In genomic region chr11:110483165-110483564, GRCm38 (mm10) we compare ENCODE assay signal across 8 mouse cellular contexts.
DNase-seq lines count a peak whose midpoint lies in the region; ATAC-seq and TF ChIP-seq lines count a peak whose summit lies in the region.
"Had no signal": no experiment of that assay in that cellular context is flagged by ENCODE, and none has a peak within 500 bp of the region (broad histone marks: within the 10 kb centered on the region; RNA-seq: fewer than 3 reads in every experiment).

No protein-coding gene starts in this region.

- H3K36me3 ChIP-seq in lung, embryonic 14.5 days (ENCODE audit: insufficient read depth) = no peaks in the 10 kb centered on the region; the same call in 1 of the 2 replicates
- H3K36me3 ChIP-seq: neural tube, embryonic 13.5 days had no signal

- H3K4me1 ChIP-seq in lung, embryonic 14.5 days (ENCODE audit: insufficient read depth) = no peaks in the 10 kb centered on the region

- H3K9ac ChIP-seq in lung, embryonic 14.5 days = no peak overlapping the region
- H3K9ac ChIP-seq: neural tube, embryonic 13.5 days had no signal

- no peaks in the 10 kb centered on the region for H3K9me3 ChIP-seq in lung, embryonic 14.5 days (ENCODE audit: low read depth, low read length)
- H3K9me3 ChIP-seq: neural tube, embryonic 13.5 days had no signal

- peak; percentile 78 for TF ChIP-seq CTCF in lung, embryonic 14.5 days (IDR thresholded peaks at IDR 0.05; ENCODE audit: low read depth)

- ATAC-seq in lung, embryonic 14.5 days (ENCODE audit: insufficient read depth) = no peak

- H3K4me2 ChIP-seq in lung, embryonic 14.5 days = no peak overlapping the region
- H3K4me2 ChIP-seq: neural tube, embryonic 13.5 days had no signal

- 33% methylated on average over 6 of the region's 6 CpGs for WGBS in lung, embryonic 14.5 days

- H3K4me3 ChIP-seq in lung, embryonic 14.5 days (ENCODE audit: low read depth, low read length) = no peak overlapping the region
- H3K4me3 ChIP-seq: neural tube, embryonic 13.5 days had no signal

- H3K27ac ChIP-seq in lung, embryonic 14.5 days (ENCODE audit: low read depth) = no peak overlapping the region
- H3K27ac ChIP-seq: neural tube, embryonic 13.5 days had no signal

- peak; percentile 26 for DNase-seq in left cerebral cortex, postnatal 4 days
- no peak for DNase-seq in left cerebral cortex, postnatal 36 days (ENCODE audit: low spot score in 2 of 2)
- peak; percentile 55 for DNase-seq in NIH3T3 (ENCODE audit: low read depth)
- peak; percentile 72 for DNase-seq in c-Kit-positive CD71-positive TER-119-positive erythroid progenitor cells, embryonic 14.5 days (ENCODE audit: low spot score)
- peak; percentile 69 for DNase-seq in induced T-regulatory cell, adult 2 months (ENCODE audit: low read depth)
- DNase-seq in lung, embryonic 14.5 days = peak; percentile 91
- DNase-seq in thymus, postnatal 0 days (ENCODE audit: low spot score) = peak; percentile 61

- no peaks in the 10 kb centered on the region for H3K27me3 ChIP-seq in lung, embryonic 14.5 days (ENCODE audit: insufficient read depth, low read length)

- intact Hi-C loops in left cerebral cortex, postnatal 4 days (cut with DNase I) = no loop called here
- intact Hi-C loops in left cerebral cortex, postnatal 36 days (cut with DNase I) = no loop called here

Comparison
In these comparisons a context has a peak if more than half of its experiments do, and no peak if none do; other contexts are left out.
1. DNase-seq: peak in left cerebral cortex, postnatal 4 days (single experiment), NIH3T3 (single experiment), c-Kit-positive CD71-positive TER-119-positive erythroid progenitor cells, embryonic 14.5 days (single experiment), induced T-regulatory cell, adult 2 months (single experiment), lung, embryonic 14.5 days (single experiment) and thymus, postnatal 0 days (single experiment); none in left cerebral cortex, postnatal 36 days (0 of 2).